Mouse (Mus musculus): Measurements from ENCODE around the gene Rps6kl1. TPM values are rescaled to one million over a fixed set of nuclear protein-coding genes. Genes with fewer than 3 reads are reported as not detected.

Gene Rps6kl1
- total RNA-seq, 2 experiments from 2014 or later: 0.80 to 1.3 TPM

- DNase-seq (ENCODE audit: low spot score in 2 of 2): no peak
Observed at GRCm38 (mm10) chr12:85110011-85110697, 40.9 kb downstream of the Rps6kl1 start.

- no peak for DNase-seq (ENCODE audit: low spot score in 2 of 2)
Observed at GRCm38 (mm10) chr12:85109426-85109825, 41.6 kb downstream of the Rps6kl1 start.

GRCm38 (mm10) chr12:85108643-85109042 lies 42.4 kb downstream of the Rps6kl1 start:
- DNase-seq (ENCODE audit: low spot score in 2 of 2): no peak

GRCm38 (mm10) chr12:85106292-85106691 lies 44.8 kb downstream of the Rps6kl1 start:
- DNase-seq (ENCODE audit: low spot score in 2 of 2): no peak

- no peak for DNase-seq (ENCODE audit: low spot score in 2 of 2)
Observed at GRCm38 (mm10) chr12:85104789-85105188, 46.3 kb downstream of the Rps6kl1 start.

GRCm38 (mm10) chr12:85103096-85103495 lies 48.0 kb downstream of the Rps6kl1 start:
- DNase-seq (ENCODE audit: low spot score in 2 of 2): no peak

GRCm38 (mm10) chr12:85101521-85102106 lies 49.5 kb downstream of the Rps6kl1 start:
- DNase-seq (ENCODE audit: low spot score in 2 of 2): no peak

GRCm38 (mm10) chr12:85101001-85101400 lies 50.1 kb downstream of the Rps6kl1 start:
- no peak for DNase-seq (ENCODE audit: low spot score in 2 of 2)

- no peak for DNase-seq (ENCODE audit: low spot score in 2 of 2)
Observed at GRCm38 (mm10) chr12:85095859-85096258, 55.2 kb downstream of the Rps6kl1 start.

- DNase-seq (ENCODE audit: low spot score in 2 of 2): no peak
Observed at GRCm38 (mm10) chr12:85095146-85095545, 55.9 kb downstream of the Rps6kl1 start.

- peak in 1 of 2 experiments; percentile 24 for DNase-seq (ENCODE audit: low spot score in 2 of 2)
Observed at GRCm38 (mm10) chr12:85094706-85095105, 56.4 kb downstream of the Rps6kl1 start.

GRCm38 (mm10) chr12:85094010-85094409 lies 57.1 kb downstream of the Rps6kl1 start:
- peak in 1 of 2 experiments; percentile 27 for DNase-seq (ENCODE audit: low spot score in 2 of 2)

GRCm38 (mm10) chr12:85092214-85092613 lies 58.9 kb downstream of the Rps6kl1 start:
- DNase-seq (ENCODE audit: low spot score in 2 of 2): peak; percentile 65 to 81

- DNase-seq (ENCODE audit: low spot score in 2 of 2): no peak
Observed at GRCm38 (mm10) chr12:85091190-85091589, 59.9 kb downstream of the Rps6kl1 start.

- DNase-seq (ENCODE audit: low spot score in 2 of 2): no peak
Observed at GRCm38 (mm10) chr12:85087845-85088244, 63.2 kb downstream of the Rps6kl1 start.

Other genes with a start within 250 kb of the Rps6kl1 start
- 10 to 100 TPM; 83.5 to 86.1 TPM for gene Fcf1, start 180.4 kb downstream of the Rps6kl1 start, total RNA-seq (2021)
- gene Arel1, start 180.4 kb downstream of the Rps6kl1 start, total RNA-seq (2021): 10 to 100 TPM; 32.0 to 33.0 TPM
- 10 to 100 TPM; 39.4 to 46.1 TPM for gene Ylpm1, start 154.9 kb downstream of the Rps6kl1 start, total RNA-seq (2021)
- gene Prox2, start 40.5 kb downstream of the Rps6kl1 start, total RNA-seq (2021): 1 to 10 TPM; 2.5 to 4.1 TPM
- 100 to 1,000 TPM; 364 to 483 TPM for gene Dlst, start 40.4 kb downstream of the Rps6kl1 start, total RNA-seq (2021)
- 1 to 10 TPM in 1 of 2 experiments, under 1 TPM in 1; 0.30 to 1.4 TPM for gene Pgf, start 26.5 kb upstream of the Rps6kl1 start, total RNA-seq (2021)
- gene Eif2b2, start 68.2 kb upstream of the Rps6kl1 start, total RNA-seq (2021): 10 to 100 TPM; 61.9 to 77.9 TPM
- 1 to 10 TPM; 8.0 to 9.2 TPM for gene Mlh3, start 119.3 kb upstream of the Rps6kl1 start, total RNA-seq (2021)
- gene Acyp1, start 137.2 kb upstream of the Rps6kl1 start, total RNA-seq (2021): 10 to 100 TPM; 30.1 to 37.4 TPM
- gene Zc2hc1c, start 137.3 kb upstream of the Rps6kl1 start, total RNA-seq (2021): 1 to 10 TPM; 1.8 to 2.1 TPM
- 10 to 100 TPM; 90.7 to 95.5 TPM for gene Nek9, start 188.1 kb upstream of the Rps6kl1 start, total RNA-seq (2021)
- 100 to 1,000 TPM; 234 to 328 TPM for gene Tmed10, start 223.6 kb upstream of the Rps6kl1 start, total RNA-seq (2021)

All from adrenal gland, adult 18-20 months (tissue).